Mouse (Mus musculus) CH12.LX (cell line): ENCODE results near the gene Tekt2. TPM values are rescaled to one million over a fixed set of nuclear protein-coding genes. Genes with fewer than 3 reads are reported as not detected.

ENCODE experiments used
- DNase-seq: peaks from one replicate; pipeline ENCODE4 v3.0.0-alpha.2; 2013; ENCODE audit errors: extremely low read depth
- H3K27ac ChIP-seq: 2 replicates; pipeline ENCODE4 v1.5.1; 2012; ENCODE audit warnings: low read depth, mild to moderate bottlenecking, control low read depth, moderate library complexity; ENCODE audit not compliant: insufficient read depth
- H3K27me3 ChIP-seq: replicated peaks from 2 replicates; pipeline ENCODE3; 2012; ENCODE audit warnings: inconsistent platforms
- H3K36me3 ChIP-seq, 2 experiments: replicated peaks in 1 of 2; 2 replicates each; pipeline versions ENCODE3 to v1.6.1; 2012; ENCODE audit warnings: inconsistent platforms in 1 of 2, low read length in 1 of 2, mild to moderate bottlenecking in 1 of 2, mixed read lengths in 1 of 2, moderate library complexity in 1 of 2; ENCODE audit not compliant: control insufficient read depth in 1 of 2, insufficient read depth in 1 of 2
- H3K4me1 ChIP-seq, 2 experiments: 2 replicates each; pipeline ENCODE4 v1.6.1; 2012; ENCODE audit warnings: inconsistent platforms in 1 of 2, moderate library complexity in 1 of 2; ENCODE audit not compliant: insufficient read depth in 2 of 2, control insufficient read depth in 1 of 2
- H3K4me2 ChIP-seq: 2 replicates; pipeline ENCODE4 v1.6.1; 2012; ENCODE audit warnings: low read depth, mild to moderate bottlenecking, control low read depth; ENCODE audit not compliant: poor library complexity, insufficient read depth, severe bottlenecking
- H3K4me3 ChIP-seq, 3 experiments: fragments of 150-350 bp in 1 of 3; sonication (generic) in 1 of 3; replicated peaks in 1 of 3; 2 replicates each; pipeline versions ENCODE3 to v1.5.1; 2011 to 2012; ENCODE audit warnings: low read depth in 2 of 3, low read length in 2 of 3, mild to moderate bottlenecking in 2 of 3, moderate library complexity in 2 of 3, control low read depth in 1 of 3, improper control_type of control experiment in 1 of 3, inconsistent platforms in 1 of 3, mixed read lengths in 1 of 3; ENCODE audit not compliant: poor library complexity in 1 of 3
- H3K79me2 ChIP-seq: replicated peaks from 2 replicates; pipeline ENCODE4 v1.6.1; 2012; ENCODE audit warnings: mild to moderate bottlenecking, moderate library complexity; ENCODE audit not compliant: control insufficient read depth, poor library complexity, insufficient read depth, severe bottlenecking; ENCODE audit errors: extremely low read depth
- H3K9ac ChIP-seq: 2 replicates; pipeline ENCODE4 v1.6.1; 2012; ENCODE audit warnings: low read depth, mild to moderate bottlenecking, control low read depth, moderate library complexity; ENCODE audit not compliant: insufficient read depth
- H3K9me3 ChIP-seq: replicated peaks from 2 replicates; pipeline ENCODE3; 2012; ENCODE audit warnings: low read length, inconsistent platforms, mixed read lengths
- BHLHE40 ChIP-seq: IDR thresholded peaks from 2 replicates; pipeline ENCODE4 v1.6.1; 2011; ENCODE audit warnings: mild to moderate bottlenecking, low read depth, low read length, improper control_type of control experiment
- CHD1 ChIP-seq: IDR thresholded peaks from 2 replicates; pipeline ENCODE4 v1.6.1; 2012; ENCODE audit warnings: low read depth, low read length, improper control_type of control experiment, inconsistent platforms
- CTCF ChIP-seq, 2 experiments: IDR thresholded peaks in 1 of 2; conservative IDR thresholded peaks in 1 of 2; 2 replicates each; pipeline ENCODE4 v1.5.1; 2011 to 2012; ENCODE audit warnings: low read depth in 2 of 2, low read length in 2 of 2, improper control_type of control experiment in 1 of 2, inconsistent platforms in 1 of 2, mild to moderate bottlenecking in 1 of 2, moderate library complexity in 1 of 2
- ETS1 ChIP-seq: conservative IDR thresholded peaks from 2 replicates; pipeline ENCODE4 v1.6.1; 2012; ENCODE audit warnings: low read depth, mild to moderate bottlenecking, inconsistent platforms, low read length, improper control_type of control experiment, moderate library complexity
- IRF4 ChIP-seq: IDR thresholded peaks from 2 replicates; pipeline ENCODE4 v1.6.1; 2014; ENCODE audit warnings: low read depth, mild to moderate bottlenecking, inconsistent platforms, low read length, improper control_type of control experiment
- JUN ChIP-seq: IDR thresholded peaks from 2 replicates; pipeline ENCODE4 v1.6.1; 2011; ENCODE audit warnings: low read depth, mild to moderate bottlenecking, low read length, improper control_type of control experiment, moderate library complexity; ENCODE audit not compliant: insufficient read depth
- JUND ChIP-seq: conservative IDR thresholded peaks from 2 replicates; pipeline ENCODE4 v1.6.1; 2011; ENCODE audit warnings: low read depth, low read length, improper control_type of control experiment
- KAT2A ChIP-seq: IDR thresholded peaks from 2 replicates; pipeline ENCODE4 v1.6.1; 2012; ENCODE audit warnings: low read length, improper control_type of control experiment, inconsistent platforms; ENCODE audit not compliant: insufficient replicate concordance
- MAFK ChIP-seq: IDR thresholded peaks from 2 replicates; pipeline ENCODE4 v1.6.1; 2011; ENCODE audit warnings: low read length, improper control_type of control experiment; ENCODE audit not compliant: insufficient replicate concordance
- MAZ ChIP-seq: IDR thresholded peaks from 2 replicates; pipeline ENCODE4 v1.6.1; 2012; ENCODE audit warnings: low read depth, mild to moderate bottlenecking, inconsistent platforms, low read length, improper control_type of control experiment, moderate library complexity
- MEF2A ChIP-seq: IDR thresholded peaks from 2 replicates; pipeline ENCODE4 v1.6.1; 2014; ENCODE audit warnings: low read depth, mild to moderate bottlenecking, inconsistent platforms, low read length, improper control_type of control experiment, borderline replicate concordance
- MXI1 ChIP-seq: IDR thresholded peaks from 2 replicates; pipeline ENCODE4 v1.6.1; 2011; ENCODE audit warnings: mild to moderate bottlenecking, low read depth, low read length, improper control_type of control experiment
- NELFE ChIP-seq: IDR thresholded peaks from 2 replicates; pipeline ENCODE4 v1.6.1; 2011; ENCODE audit warnings: low read depth, low read length, improper control_type of control experiment
- PAX5 ChIP-seq: IDR thresholded peaks from 2 replicates; pipeline ENCODE4 v1.6.1; 2012; ENCODE audit warnings: low read length, inconsistent platforms, mixed read lengths
- POLR2A ChIP-seq: IDR thresholded peaks from 2 replicates; pipeline ENCODE4 v1.6.1; 2011; ENCODE audit warnings: low read depth, mild to moderate bottlenecking, improper control_type of control experiment, low read length
- POLR2AphosphoS2 ChIP-seq: IDR thresholded peaks from 2 replicates; pipeline ENCODE4 v1.6.1; 2011; ENCODE audit warnings: low read depth, low read length, improper control_type of control experiment
- SIN3A ChIP-seq: IDR thresholded peaks from 2 replicates; pipeline ENCODE4 v1.6.1; 2012; ENCODE audit warnings: low read length, improper control_type of control experiment, inconsistent platforms
- SMC3 ChIP-seq: IDR thresholded peaks from 2 replicates; pipeline ENCODE4 v1.6.1; 2011; ENCODE audit warnings: low read depth, low read length, improper control_type of control experiment
- USF1 ChIP-seq: IDR thresholded peaks from 2 replicates; pipeline ENCODE4 v1.6.1; 2014; ENCODE audit warnings: low read depth, mild to moderate bottlenecking, inconsistent platforms, low read length, improper control_type of control experiment
- ZC3H11A ChIP-seq: IDR thresholded peaks from 2 replicates; pipeline ENCODE4 v1.6.1; 2012; ENCODE audit warnings: low read depth, mild to moderate bottlenecking, inconsistent platforms, low read length, improper control_type of control experiment
- ZKSCAN1 ChIP-seq: IDR thresholded peaks from 2 replicates; pipeline ENCODE4 v1.6.1; 2012; ENCODE audit warnings: low read depth, inconsistent platforms, low read length, improper control_type of control experiment, borderline replicate concordance
- ZMIZ1 ChIP-seq: IDR thresholded peaks from 2 replicates; pipeline ENCODE4 v1.6.1; 2012; ENCODE audit warnings: low read depth, mild to moderate bottlenecking, inconsistent platforms, low read length, improper control_type of control experiment
- dilution Hi-C: fragments of 300-500 bp; cut with MboI; formaldehyde crosslinking; loops from 2 replicates; pipeline ENCODE4 v1.14.3; 2020; ENCODE audit warnings: low sequenced_read_pairs; ENCODE audit not compliant: extremely low pct_unique_long_range_greater_than_20kb, extremely low pct_ligation_motif_present
- in situ Hi-C: fragments of 300-500 bp; cut with MboI; formaldehyde crosslinking; loops from 3 replicates; pipeline ENCODE4 v1.14.3; 2019; ENCODE audit warnings: low sequenced_read_pairs, low pct_ligation_motif_present, low pct_unique_long_range_greater_than_20kb, mixed read lengths
- polyA plus RNA-seq: library from polyadenylated mRNA; unstranded; fragments of >175 nt; gene quantifications from 2 replicates; pipeline ENCODE4 v1.2.1, GENCODE M21; 2012; ENCODE audit warnings: low read depth; ENCODE audit not compliant: insufficient read length
- total RNA-seq, 2 experiments: library from RNA; depleted of rRNA; stranded (reverse); fragments of 300-350 nt in 1 of 2; fragments of >200 nt in 1 of 2; gene quantifications; 2 replicates each; pipeline ENCODE4 v1.2.3; 2012 to 2014

The Tekt2 gene
- total and polyA plus RNA-seq, 3 experiments: 0.08 to 0.24 TPM; not detected in 1

DNA sequence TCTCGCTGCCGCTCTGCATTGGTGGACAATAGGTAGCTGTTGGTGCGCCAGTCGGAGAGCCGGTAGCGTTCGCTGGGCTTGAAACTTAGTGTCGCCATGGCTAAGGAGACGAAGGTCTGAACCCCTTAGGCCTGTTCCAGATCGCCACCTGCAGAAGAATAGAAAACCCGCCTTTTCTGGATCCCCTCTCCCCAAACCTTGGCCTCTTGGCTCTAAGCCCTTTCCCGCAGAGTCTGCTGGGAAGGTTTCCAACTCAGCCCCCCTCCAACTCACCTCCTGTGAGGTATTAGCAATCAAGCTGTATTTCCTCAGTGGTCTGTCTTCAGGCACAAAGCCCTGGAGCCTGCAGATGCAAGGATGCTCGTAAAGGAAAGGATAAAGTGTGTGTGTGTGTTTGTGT, 627 bp downstream of the Tekt2 start:
- no peak overlapping the region for H3K4me3 ChIP-seq
- H3K4me1 ChIP-seq: peaks cover 2 to 23% of the 10 kb centered on the region in 2 experiments; a peak in 3 of 4 replicates
- TF ChIP-seq ZC3H11A: no peak
- no peak for TF ChIP-seq IRF4
- TF ChIP-seq USF1: no peak
- TF ChIP-seq PAX5: no peak
- TF ChIP-seq MEF2A: no peak
- no peak for TF ChIP-seq BHLHE40
- no peak for TF ChIP-seq MXI1
- no peak for TF ChIP-seq CTCF (conservative IDR thresholded peaks at IDR 0.05 in 1 of 2, IDR thresholded peaks at IDR 0.05 in 1 of 2; ENCODE audit: low read depth in 2 of 2, low read length in 2 of 2)
- TF ChIP-seq JUN: no peak
- no peak for TF ChIP-seq CHD1
- no peak for TF ChIP-seq JUND
- TF ChIP-seq POLR2AphosphoS2: no peak
- TF ChIP-seq ETS1: no peak
- TF ChIP-seq ZMIZ1: no peak
- TF ChIP-seq, all 38 proteins: peak for 0
- no peak overlapping the region for H3K4me2 ChIP-seq
- DNase-seq: no peak
- in situ Hi-C loops: loop anchor here (5.0 kb wide), 1 partner anchor 217 kb away; no protein-coding TSS in a partner anchor
- peaks cover 0 to 11% of the 10 kb centered on the region in 2 experiments for H3K36me3 ChIP-seq
- no peak overlapping the region for H3K27ac ChIP-seq
- dilution Hi-C loops: no loop called here
- no peaks in the 10 kb centered on the region for H3K27me3 ChIP-seq
- H3K79me2 ChIP-seq: peaks cover 12% of the 10 kb centered on the region
- no peaks in the 10 kb centered on the region for H3K9me3 ChIP-seq
- no peak overlapping the region for H3K9ac ChIP-seq

DNA sequence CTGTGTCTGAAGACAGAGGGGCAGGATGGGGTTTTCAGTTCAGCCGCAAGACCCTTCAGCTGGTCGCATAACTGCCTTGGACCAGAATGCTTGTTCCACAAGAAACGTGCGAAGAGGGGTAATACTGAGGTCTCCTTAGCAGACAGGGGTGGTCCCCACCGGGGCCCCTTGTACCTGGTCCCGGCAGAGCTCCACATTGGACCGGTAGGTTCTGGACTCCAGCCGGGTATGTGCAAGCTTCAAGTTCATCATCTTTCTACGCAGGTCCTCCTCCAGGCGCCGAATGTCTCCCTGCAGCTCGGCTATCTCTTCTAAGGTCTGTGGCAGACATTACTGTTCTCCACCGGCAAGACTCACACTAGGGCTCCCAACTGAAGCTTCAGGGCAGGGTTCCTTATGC, 2.8 kb downstream of the Tekt2 start:
- in situ Hi-C loops (no loop called here), dilution Hi-C loops (no loop called here)
- peaks cover 4 to 17% of the 10 kb centered on the region in 2 experiments; a peak in 3 of 4 replicates for H3K4me1 ChIP-seq
- no peak overlapping the region for H3K4me3 ChIP-seq
- no peak overlapping the region for H3K27ac ChIP-seq
- H3K9ac ChIP-seq: no peak overlapping the region
- peaks cover 14% of the 10 kb centered on the region for H3K79me2 ChIP-seq
- peaks cover 8 to 30% of the 10 kb centered on the region in 2 experiments for H3K36me3 ChIP-seq
- DNase-seq: no peak
- no peaks in the 10 kb centered on the region for H3K9me3 ChIP-seq
- no peaks in the 10 kb centered on the region for H3K27me3 ChIP-seq
- no peak overlapping the region for H3K4me2 ChIP-seq
- no peak for TF ChIP-seq ZMIZ1
- TF ChIP-seq POLR2A: no peak
- TF ChIP-seq BHLHE40: no peak
- no peak for TF ChIP-seq NELFE
- TF ChIP-seq CTCF (conservative IDR thresholded peaks at IDR 0.05 in 1 of 2, IDR thresholded peaks at IDR 0.05 in 1 of 2; ENCODE audit: low read depth in 2 of 2, low read length in 2 of 2): no peak
- no peak for TF ChIP-seq SMC3
- no peak for TF ChIP-seq POLR2AphosphoS2
- no peak for TF ChIP-seq IRF4
- no peak for TF ChIP-seq USF1
- TF ChIP-seq MXI1: no peak
- TF ChIP-seq KAT2A: no peak
- no peak for TF ChIP-seq JUND
- no peak for TF ChIP-seq ZKSCAN1
- no peak for TF ChIP-seq CHD1
- no peak for TF ChIP-seq PAX5
- TF ChIP-seq SIN3A: no peak
- no peak for TF ChIP-seq MAFK
- TF ChIP-seq MAZ: no peak
